Mouse (Mus musculus): ENCODE measurements at regions not wholly inside any gene's neighbourhood (a gene's known extent, or its start where the extent isn't known, plus 50 kb on each side); places are given as distances from the start of the nearest gene placed in this dataset.

DNA sequence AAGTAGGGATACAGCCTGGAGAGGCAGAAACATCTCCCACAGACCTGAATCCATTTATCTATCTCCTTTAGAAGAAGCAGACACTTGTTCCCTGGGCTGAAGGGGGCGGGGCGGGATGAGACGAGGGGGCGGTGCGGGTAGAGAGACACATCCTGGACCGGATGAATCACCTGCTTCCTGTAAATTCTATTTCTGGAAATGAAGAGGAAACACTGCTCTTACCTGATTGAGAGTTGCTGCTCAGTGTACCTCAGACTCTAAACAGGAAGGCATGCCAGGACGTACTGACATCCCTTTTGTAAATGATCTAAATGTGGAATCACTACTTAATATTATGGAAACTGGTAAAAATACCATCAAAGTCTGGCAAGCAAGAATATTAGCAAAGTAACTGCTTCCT is 105.5 kb upstream of the Noct start:
- Histone ChIP-seq H3K27ac (ENCODE audit: low read depth, low read length) (no peak overlapping the region), H3K9ac (ENCODE audit: low read depth, low read length) (no peak overlapping the region), H3K27me3 (ENCODE audit: control insufficient read depth, insufficient read depth, low read length) (no peaks in the 10 kb centered on the region), H3K36me3 (ENCODE audit: control insufficient read depth, insufficient read depth, low read length) (no peaks in the 10 kb centered on the region), H3K4me3 (ENCODE audit: low read length) (no peak overlapping the region), H3K4me2 (replicated peaks; ENCODE audit: low read depth, low read length) (no peak overlapping the region), H3K4me1 (ENCODE audit: control insufficient read depth, insufficient read depth, low read length) (no peaks in the 10 kb centered on the region), H3K9me3 (ENCODE audit: control insufficient read depth, low read length) (no peaks in the 10 kb centered on the region)
- no peak for ATAC-seq (ENCODE audit: low FRiP score, low TSS enrichment)
- WGBS, result 79% methylated on average over 7 of the region's 7 CpGs

DNA sequence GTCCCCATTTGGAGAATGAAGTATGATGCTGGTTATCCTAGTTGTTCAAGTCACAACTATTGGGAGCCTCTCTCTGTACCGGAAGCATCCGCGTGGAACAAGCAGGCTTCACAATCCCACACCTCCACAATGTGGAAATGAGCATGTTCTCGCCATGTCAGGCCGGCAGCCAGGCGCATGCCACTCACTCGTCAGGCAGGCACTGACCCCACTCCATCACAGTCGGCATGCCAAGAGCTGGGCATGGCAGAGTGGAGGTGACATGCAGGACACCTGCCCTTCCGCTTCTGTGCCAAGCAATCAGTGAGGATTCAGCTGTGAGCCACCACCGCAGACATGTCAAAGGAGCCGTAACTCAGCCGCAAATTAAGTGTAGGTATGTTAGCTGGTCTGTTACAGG is 103.7 kb upstream of the Noct start:
- Histone ChIP-seq H3K9me3 (ENCODE audit: control insufficient read depth, low read length) (no peaks in the 10 kb centered on the region), H3K27ac (ENCODE audit: low read depth, low read length) (no peak overlapping the region), H3K9ac (ENCODE audit: low read depth, low read length) (no peak overlapping the region), H3K27me3 (ENCODE audit: control insufficient read depth, insufficient read depth, low read length) (no peaks in the 10 kb centered on the region), H3K4me2 (replicated peaks; ENCODE audit: low read depth, low read length) (no peak overlapping the region), H3K36me3 (ENCODE audit: control insufficient read depth, insufficient read depth, low read length) (no peaks in the 10 kb centered on the region), H3K4me1 (ENCODE audit: control insufficient read depth, insufficient read depth, low read length) (no peaks in the 10 kb centered on the region), H3K4me3 (ENCODE audit: low read length) (no peak overlapping the region)
- WGBS, result 84% methylated on average over 12 of the region's 12 CpGs
- no peak for ATAC-seq (ENCODE audit: low FRiP score, low TSS enrichment)

DNA sequence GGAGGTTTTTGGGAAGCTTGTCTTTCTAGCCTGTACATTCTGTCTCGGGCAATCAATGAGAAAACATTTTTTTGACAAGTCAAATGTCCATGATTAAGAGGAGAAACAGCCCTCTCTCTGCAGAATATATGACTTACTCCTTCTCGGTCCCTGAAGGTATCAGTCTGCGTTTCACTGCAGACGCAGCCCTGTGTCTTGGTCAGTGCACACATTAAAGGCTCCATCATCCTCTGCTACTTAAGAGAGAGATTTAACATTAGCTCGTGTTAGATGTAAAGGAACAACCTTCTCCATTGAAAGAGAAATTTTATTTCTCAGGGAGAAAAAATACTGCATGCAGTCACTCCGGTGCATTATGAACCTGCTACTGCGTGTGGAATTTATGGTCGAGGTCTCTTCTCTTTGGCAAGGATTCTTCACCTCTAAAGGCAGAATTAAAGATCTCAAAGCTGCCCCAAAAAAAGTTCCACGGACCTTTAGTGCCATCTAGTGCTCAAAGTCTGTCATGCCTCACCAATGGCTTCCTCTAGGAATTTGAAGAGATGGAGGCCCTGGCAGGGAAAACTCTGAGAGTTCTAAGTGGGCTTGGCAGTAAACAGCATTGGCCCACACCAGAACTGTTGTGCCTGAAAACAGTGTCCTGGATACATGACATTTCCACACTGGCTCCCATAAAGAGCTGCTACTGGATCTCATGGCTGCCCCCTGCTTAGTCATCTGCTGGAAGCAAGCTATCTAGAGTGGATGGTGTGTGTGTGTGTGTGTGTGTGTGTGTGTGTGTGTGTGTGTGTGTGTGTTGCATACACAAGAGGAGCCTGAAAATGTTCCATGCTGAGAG is 102.3 kb upstream of the Noct start:
- Histone ChIP-seq H3K9me3 (ENCODE audit: control insufficient read depth, low read length) (no peaks in the 10 kb centered on the region), H3K36me3 (ENCODE audit: control insufficient read depth, insufficient read depth, low read length) (no peaks in the 10 kb centered on the region), H3K4me2 (replicated peaks; ENCODE audit: low read depth, low read length) (no peak overlapping the region), H3K4me1 (ENCODE audit: control insufficient read depth, insufficient read depth, low read length) (no peaks in the 10 kb centered on the region), H3K27me3 (ENCODE audit: control insufficient read depth, insufficient read depth, low read length) (no peaks in the 10 kb centered on the region), H3K4me3 (ENCODE audit: low read length) (no peak overlapping the region), H3K27ac (ENCODE audit: low read depth, low read length) (no peak overlapping the region), H3K9ac (ENCODE audit: low read depth, low read length) (no peak overlapping the region)
- 22% methylated on average over 9 of the region's 9 CpGs for WGBS
- ATAC-seq (ENCODE audit: low FRiP score, low TSS enrichment), result peak; percentile 52; the same call in 1 of the 2 replicates

DNA sequence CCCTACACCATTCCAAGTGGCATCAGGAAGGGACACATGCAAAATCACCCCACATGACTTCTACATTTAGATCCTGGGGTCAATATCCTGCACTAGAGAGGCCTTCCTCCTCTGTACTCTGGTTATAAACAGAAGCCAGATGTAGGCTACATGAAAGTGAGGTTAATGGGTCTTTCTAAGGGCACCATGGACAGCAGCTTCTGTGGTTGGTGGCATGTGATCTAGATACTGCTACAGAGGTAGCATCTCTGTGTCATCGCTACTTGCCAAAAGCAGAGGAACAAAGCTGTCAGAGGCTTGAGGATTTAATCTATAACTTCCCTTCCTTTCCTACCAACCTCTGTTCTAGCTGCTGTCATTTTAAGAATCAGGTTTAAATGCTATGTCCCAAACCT is 101.7 kb upstream of the Noct start:
- H3K4me2 ChIP-seq (replicated peaks; ENCODE audit: low read depth, low read length), result no peak overlapping the region

DNA sequence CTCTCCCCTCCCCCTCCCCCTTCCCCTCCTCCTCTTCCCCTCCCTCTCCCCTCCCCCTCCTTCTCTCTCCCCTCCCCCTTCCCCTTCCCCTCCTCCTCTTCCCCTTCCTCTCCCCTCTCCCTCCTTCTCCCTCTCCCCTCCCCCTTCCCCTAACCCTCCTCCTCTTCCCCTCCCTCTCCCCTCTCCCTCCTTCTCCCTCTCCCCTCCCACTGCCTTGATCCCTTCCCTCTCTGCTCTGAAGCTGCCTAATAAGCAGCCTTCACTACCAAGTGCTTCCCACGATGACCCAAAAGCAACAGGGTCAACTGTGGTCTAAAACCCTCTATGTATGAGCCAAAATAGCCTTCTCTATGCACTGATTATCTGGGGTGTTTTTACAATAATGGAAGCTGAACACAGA is 96.4 kb upstream of the Noct start:
- no peaks in the 10 kb centered on the region for H3K36me3 ChIP-seq (ENCODE audit: control insufficient read depth, insufficient read depth, low read length)
- no peak for ATAC-seq (ENCODE audit: low FRiP score, low TSS enrichment)
- no peak overlapping the region for H3K9ac ChIP-seq (ENCODE audit: low read depth, low read length)
- H3K4me3 ChIP-seq (ENCODE audit: low read length), result no peak overlapping the region
- no peaks in the 10 kb centered on the region for H3K27me3 ChIP-seq (ENCODE audit: control insufficient read depth, insufficient read depth, low read length)
- H3K4me1 ChIP-seq (ENCODE audit: control insufficient read depth, insufficient read depth, low read length), result no peaks in the 10 kb centered on the region
- no peak overlapping the region for H3K27ac ChIP-seq (ENCODE audit: low read depth, low read length)
- 68% methylated on average over 1 of the region's 1 CpGs for WGBS
- H3K9me3 ChIP-seq (ENCODE audit: control insufficient read depth, low read length), result no peaks in the 10 kb centered on the region
- H3K4me2 ChIP-seq (replicated peaks; ENCODE audit: low read depth, low read length), result no peak overlapping the region

More for the DNA sequence above, 101.7 kb upstream of the Noct start:
- Histone ChIP-seq H3K4me3 (ENCODE audit: low read length) (no peak overlapping the region), H3K9ac (ENCODE audit: low read depth, low read length) (no peak overlapping the region), H3K36me3 (ENCODE audit: control insufficient read depth, insufficient read depth, low read length) (no peaks in the 10 kb centered on the region), H3K9me3 (ENCODE audit: control insufficient read depth, low read length) (no peaks in the 10 kb centered on the region), H3K27me3 (ENCODE audit: control insufficient read depth, insufficient read depth, low read length) (no peaks in the 10 kb centered on the region), H3K4me1 (ENCODE audit: control insufficient read depth, insufficient read depth, low read length) (no peaks in the 10 kb centered on the region), H3K27ac (ENCODE audit: low read depth, low read length) (no peak overlapping the region)
- WGBS, result 96% methylated on average over 1 of the region's 1 CpGs
- ATAC-seq (ENCODE audit: low FRiP score, low TSS enrichment), result no peak

DNA sequence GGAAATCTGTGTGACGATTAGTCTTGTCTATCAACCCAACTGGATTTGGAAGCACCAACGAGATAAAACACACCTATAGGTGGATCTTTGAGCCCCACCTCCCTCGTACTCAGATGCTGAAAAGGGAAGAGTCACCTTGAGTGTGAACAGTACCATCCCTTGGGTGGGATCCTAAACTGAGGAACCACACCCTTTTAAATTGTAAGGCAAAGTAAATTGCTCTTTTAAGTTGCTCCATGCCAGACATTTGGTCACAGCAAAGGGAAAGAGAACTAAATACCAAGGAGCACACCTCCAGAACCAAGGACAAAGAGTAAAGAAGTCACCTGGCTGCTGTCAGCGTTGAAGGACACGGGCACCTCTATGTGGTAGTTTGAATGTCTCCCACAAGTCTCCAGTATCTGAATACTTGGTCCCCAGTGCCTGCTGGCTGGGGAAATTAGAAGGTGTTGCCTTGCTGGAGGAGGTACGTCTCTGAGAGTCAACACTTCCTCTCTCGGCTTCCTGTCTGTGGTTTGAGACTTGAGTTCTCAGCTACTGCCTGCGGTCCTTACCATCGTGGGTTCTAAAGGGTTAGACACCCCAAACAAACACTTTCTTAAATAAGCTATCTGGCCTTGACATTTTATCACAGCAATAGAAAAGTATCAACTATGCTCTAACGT is 95.6 kb upstream of the Noct start:
- no peaks in the 10 kb centered on the region for H3K36me3 ChIP-seq (ENCODE audit: control insufficient read depth, insufficient read depth, low read length)
- H3K4me2 ChIP-seq (replicated peaks; ENCODE audit: low read depth, low read length), result no peak overlapping the region
- no peaks in the 10 kb centered on the region for H3K27me3 ChIP-seq (ENCODE audit: control insufficient read depth, insufficient read depth, low read length)
- WGBS, result 81% methylated on average over 10 of the region's 10 CpGs
- no peak overlapping the region for H3K4me3 ChIP-seq (ENCODE audit: low read length)
- H3K4me1 ChIP-seq (ENCODE audit: control insufficient read depth, insufficient read depth, low read length), result no peaks in the 10 kb centered on the region
- no peak for ATAC-seq (ENCODE audit: low FRiP score, low TSS enrichment)
- no peaks in the 10 kb centered on the region for H3K9me3 ChIP-seq (ENCODE audit: control insufficient read depth, low read length)
- H3K27ac ChIP-seq (ENCODE audit: low read depth, low read length), result no peak overlapping the region
- no peak overlapping the region for H3K9ac ChIP-seq (ENCODE audit: low read depth, low read length)

DNA sequence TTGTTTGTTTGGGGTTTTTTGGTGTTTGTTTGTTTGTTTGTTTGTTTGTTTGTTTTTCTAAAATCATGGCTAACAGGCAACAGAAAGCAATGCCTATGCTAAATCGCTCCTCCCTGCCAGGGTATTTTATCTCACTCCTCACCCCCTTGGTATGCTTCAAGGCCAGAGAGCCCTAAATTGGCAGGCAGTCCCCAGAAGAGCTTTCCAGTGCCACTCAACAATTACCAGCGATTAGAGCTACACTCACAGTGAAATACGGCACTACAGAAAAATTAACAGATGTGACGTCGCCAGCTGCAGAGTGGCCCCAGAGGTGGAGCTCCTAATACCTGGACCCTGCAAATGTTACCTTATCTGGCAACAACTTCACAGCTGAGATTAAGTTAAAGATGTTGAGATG is 93.5 kb upstream of the Noct start:
- H3K27me3 ChIP-seq (ENCODE audit: control insufficient read depth, insufficient read depth, low read length), result no peaks in the 10 kb centered on the region
- H3K4me1 ChIP-seq (ENCODE audit: control insufficient read depth, insufficient read depth, low read length), result no peaks in the 10 kb centered on the region
- H3K4me3 ChIP-seq (ENCODE audit: low read length), result no peak overlapping the region
- no peak for ATAC-seq (ENCODE audit: low FRiP score, low TSS enrichment)
- no peaks in the 10 kb centered on the region for H3K9me3 ChIP-seq (ENCODE audit: control insufficient read depth, low read length)
- no peak overlapping the region for H3K9ac ChIP-seq (ENCODE audit: low read depth, low read length)
- no peaks in the 10 kb centered on the region for H3K36me3 ChIP-seq (ENCODE audit: control insufficient read depth, insufficient read depth, low read length)
- WGBS, result 83% methylated on average over 5 of the region's 5 CpGs
- H3K4me2 ChIP-seq (replicated peaks; ENCODE audit: low read depth, low read length), result no peak overlapping the region
- no peak overlapping the region for H3K27ac ChIP-seq (ENCODE audit: low read depth, low read length)

DNA sequence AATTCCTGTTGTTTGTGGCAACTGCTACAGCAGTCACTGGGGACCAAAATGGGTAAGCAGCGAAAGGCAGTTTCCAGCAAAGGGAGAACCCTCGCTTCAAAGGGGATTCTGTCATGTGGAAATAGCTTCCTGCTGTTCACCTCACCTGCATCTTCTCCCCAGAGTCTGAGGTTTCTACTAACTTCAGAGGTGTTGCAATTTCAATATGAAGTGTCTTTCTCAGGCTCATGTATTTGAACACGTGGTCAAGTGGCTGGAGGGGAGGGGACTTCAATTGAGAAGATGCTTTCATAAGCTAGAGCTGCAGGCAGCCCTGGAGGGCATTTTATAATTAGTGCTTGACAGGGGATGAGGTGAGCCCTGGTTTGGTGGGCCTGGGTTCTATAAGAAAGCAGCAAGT is 92.9 kb upstream of the Noct start:
- no peaks in the 10 kb centered on the region for H3K36me3 ChIP-seq (ENCODE audit: control insufficient read depth, insufficient read depth, low read length)
- H3K9me3 ChIP-seq (ENCODE audit: control insufficient read depth, low read length), result no peaks in the 10 kb centered on the region
- H3K27me3 ChIP-seq (ENCODE audit: control insufficient read depth, insufficient read depth, low read length), result no peaks in the 10 kb centered on the region
- no peak overlapping the region for H3K4me3 ChIP-seq (ENCODE audit: low read length)
- H3K9ac ChIP-seq (ENCODE audit: low read depth, low read length), result no peak overlapping the region
- WGBS, result 74% methylated on average over 3 of the region's 3 CpGs
- no peak overlapping the region for H3K4me2 ChIP-seq (replicated peaks; ENCODE audit: low read depth, low read length)
- ATAC-seq (ENCODE audit: low FRiP score, low TSS enrichment), result no peak
- no peaks in the 10 kb centered on the region for H3K4me1 ChIP-seq (ENCODE audit: control insufficient read depth, insufficient read depth, low read length)
- H3K27ac ChIP-seq (ENCODE audit: low read depth, low read length), result no peak overlapping the region

DNA sequence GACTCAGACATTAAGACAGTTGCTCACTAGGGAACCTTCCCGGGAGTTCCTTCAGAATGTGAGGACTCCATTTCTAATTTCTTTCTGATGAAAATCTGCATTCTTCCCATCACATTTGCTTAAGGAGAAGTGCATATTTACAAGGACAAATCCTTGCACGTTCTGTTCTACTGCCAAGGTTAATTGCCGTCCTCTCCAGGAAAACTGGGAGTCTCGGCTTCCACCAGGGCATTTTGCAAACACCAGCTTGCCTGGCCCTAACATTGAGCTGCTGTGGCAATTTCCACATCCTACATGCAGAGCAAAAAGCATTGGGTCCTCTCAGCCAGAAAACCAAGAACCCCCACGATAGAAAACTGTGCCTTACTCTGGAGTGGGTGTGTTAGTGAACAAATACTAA is 91.5 kb upstream of the Noct start:
- Histone ChIP-seq H3K4me3 (ENCODE audit: low read length) (no peak overlapping the region), H3K9me3 (ENCODE audit: control insufficient read depth, low read length) (no peaks in the 10 kb centered on the region), H3K9ac (ENCODE audit: low read depth, low read length) (no peak overlapping the region), H3K4me1 (ENCODE audit: control insufficient read depth, insufficient read depth, low read length) (no peaks in the 10 kb centered on the region), H3K36me3 (ENCODE audit: control insufficient read depth, insufficient read depth, low read length) (no peaks in the 10 kb centered on the region), H3K27ac (ENCODE audit: low read depth, low read length) (no peak overlapping the region), H3K27me3 (ENCODE audit: control insufficient read depth, insufficient read depth, low read length) (no peaks in the 10 kb centered on the region), H3K4me2 (replicated peaks; ENCODE audit: low read depth, low read length) (no peak overlapping the region)
- ATAC-seq (ENCODE audit: low FRiP score, low TSS enrichment), result no peak
- WGBS, result 81% methylated on average over 5 of the region's 5 CpGs

Data from kidney, embryonic 14.5 days (tissue).